Mouse (Mus musculus): ENCODE data around the gene Rab5b.
"Not testable (repeated sequence)": the region's sequence is repeated elsewhere in the genome, so short reads cannot be mapped to it uniquely, and the experiment has no call there.

Rab5b gene

DNA sequence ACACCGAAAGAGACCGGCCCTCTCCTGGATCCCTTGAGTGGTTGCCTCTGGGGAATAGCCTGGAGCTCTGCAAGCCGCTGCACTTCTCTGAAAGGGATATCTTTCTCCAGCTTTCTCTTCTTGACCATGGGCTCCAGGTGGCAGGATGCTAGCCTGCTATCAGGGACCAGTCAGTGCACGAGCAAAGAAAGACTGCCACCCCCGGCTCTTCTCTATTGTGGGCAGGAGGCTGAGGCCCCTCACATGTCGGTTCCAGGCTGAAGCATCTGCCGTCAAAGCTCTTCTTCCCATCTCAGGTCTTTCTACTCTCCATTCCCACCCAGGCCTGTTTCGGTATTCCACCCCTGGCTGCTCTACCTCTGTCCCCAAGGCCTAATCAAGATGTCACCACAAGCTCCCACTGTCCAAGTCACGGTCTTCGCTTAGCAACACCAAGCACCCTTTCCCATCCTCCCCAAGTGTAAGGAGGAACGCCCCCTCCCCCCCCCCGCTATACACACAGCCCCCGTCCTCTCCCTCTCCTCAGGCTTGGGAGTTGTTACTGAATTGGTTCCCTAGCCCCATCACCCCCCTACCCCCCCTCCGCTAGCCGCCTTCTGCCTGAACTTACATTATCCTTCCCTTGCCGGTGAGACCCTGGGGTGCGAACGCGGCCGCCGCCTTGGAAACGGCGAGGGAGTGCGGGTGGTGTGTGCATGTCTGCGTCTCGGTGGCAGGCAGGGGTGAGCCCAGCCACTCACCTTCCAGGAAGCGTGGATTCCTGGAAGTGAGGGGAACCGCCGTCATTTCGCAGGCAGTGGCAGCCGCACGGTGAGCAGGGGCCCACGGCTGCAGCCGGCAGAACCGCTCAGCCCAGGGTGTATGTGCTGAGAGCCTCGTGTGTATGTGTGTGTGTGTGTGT, 50.7 kb downstream of the Rab5b start, which contains the start of gene Ikzf4:
TSS of gene Ikzf4 (minus strand) at position 881 of the 901 bp plus-strand sequence.
- DNase-seq (ENCODE audit: extremely low read depth, low read depth, low spot score): no peak

DNA sequence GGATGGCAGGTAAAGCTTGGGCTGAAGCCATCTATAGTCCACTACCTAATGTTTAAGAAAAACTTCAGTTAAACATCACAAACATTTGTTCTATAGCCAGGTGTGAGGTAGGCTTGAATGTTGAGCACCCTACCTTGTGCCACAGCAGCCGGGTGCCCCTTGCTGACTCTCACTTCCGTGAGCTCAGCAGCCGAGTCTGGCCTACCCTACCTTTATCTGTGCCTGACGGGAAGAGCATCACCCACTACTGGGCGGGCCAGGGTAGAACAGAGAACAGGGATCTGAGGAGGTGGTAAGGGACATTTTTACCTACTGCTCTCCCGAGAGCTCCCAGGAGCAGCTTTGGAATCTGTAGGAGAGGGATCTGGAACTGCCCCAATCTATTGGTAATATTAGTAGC, 53.3 kb downstream of the Rab5b start:
- no peak for DNase-seq (ENCODE audit: extremely low read depth, low read depth, low spot score)

DNA sequence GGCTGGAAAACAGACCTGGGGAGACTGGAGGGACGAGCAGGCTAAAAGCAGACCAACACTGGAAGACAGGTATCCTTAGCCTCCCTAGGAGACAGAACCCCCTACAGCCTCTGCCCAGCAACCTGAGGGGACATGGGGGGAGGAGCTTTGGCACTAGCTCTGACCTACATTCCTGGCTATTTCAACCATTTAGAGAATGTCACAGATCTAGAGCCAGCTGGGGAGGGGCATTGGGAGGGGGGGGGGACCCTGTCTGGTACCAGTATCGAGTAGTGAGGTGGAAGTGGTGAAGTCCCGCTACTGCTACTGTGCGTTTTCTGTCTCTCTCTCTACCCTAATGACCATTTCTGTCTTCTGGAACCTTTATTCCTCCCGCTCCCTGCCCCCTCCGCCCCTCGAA, 54.2 kb downstream of the Rab5b start:
- no peak for DNase-seq (ENCODE audit: extremely low read depth, low read depth, low spot score)

DNA sequence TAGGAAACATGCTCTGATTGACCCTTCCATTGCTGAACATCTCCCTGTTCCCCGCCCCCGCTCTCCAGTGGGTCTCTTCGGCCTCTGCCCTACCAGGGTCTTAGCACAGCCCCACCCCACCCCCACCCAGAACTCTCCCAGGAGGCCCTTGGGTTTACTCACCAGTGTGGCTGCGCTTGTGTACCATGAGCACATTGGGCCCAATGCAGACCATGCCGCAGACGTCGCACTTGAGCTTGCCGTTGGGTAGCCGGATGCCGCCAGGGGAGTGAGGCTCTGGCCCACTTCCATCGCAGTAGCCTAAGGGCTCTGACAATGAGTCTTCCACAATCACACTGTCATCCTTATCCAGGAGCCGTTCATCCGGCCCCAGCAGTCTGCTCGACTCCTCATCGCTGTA, 55.2 kb downstream of the Rab5b start:
- DNase-seq (ENCODE audit: extremely low read depth, low read depth, low spot score): no peak

DNA sequence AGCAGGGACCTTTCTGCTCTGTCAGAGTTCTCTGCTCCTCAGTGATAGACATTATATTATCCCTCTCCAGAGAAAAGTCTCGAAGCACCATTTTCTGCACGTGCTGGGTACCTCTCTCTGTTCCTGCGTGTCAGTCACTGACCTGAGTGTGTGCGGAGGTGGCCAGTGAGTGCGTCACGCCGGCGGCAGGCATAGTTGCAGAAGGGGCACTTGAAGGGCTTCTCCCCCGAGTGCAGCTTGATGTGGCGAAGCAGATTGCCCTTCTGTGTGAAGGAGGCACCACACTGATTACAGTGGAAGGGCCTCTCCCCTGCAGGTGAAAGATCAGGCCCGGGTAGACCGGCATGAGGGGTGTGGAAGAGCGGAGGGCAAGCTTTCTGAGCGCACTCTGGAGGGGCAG, 56.1 kb downstream of the Rab5b start:
- DNase-seq (ENCODE audit: extremely low read depth, low read depth, low spot score): no peak

DNA sequence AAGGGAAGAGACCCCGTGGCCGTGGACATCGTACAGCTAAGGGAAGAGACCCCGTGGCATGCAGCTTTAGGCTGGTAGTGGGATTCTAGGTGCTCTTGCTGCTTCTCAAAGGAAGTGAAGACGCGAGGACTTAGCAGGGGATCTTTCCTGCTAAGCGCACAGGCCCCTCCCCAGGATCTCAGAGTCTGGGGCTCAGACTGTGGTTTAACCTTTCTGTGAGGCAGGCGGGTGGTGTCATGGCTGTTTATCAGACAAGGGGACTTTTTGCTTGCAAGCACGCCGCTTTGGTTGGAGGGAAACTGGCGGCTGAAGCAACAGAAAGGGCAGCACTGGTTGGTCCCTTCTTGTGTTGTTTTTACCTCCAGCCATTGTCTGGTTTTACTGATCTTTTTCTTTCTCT, 59.1 kb downstream of the Rab5b start:
- DNase-seq (ENCODE audit: extremely low read depth, low read depth, low spot score): no peak

DNA sequence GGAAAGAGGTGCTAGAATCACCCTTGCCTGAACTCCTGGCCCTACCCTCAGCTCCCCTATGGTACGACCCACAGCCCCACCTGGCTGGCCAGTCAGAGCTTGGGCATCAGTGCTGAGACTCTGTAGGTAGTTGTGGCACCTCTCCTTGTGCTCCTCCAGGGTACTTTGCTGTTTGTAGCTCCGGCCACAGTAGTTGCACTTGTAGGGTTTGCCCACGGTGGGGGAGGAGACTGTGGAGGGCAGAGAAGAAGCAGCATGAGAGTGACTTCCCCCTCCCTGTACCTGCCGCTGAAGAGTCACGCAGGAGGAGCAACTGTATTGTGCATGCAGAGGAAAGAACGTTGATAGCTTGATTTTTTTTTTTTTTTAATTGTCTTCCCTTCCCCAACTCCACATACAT, 59.5 kb downstream of the Rab5b start:
- DNase-seq (ENCODE audit: extremely low read depth, low read depth, low spot score): no peak

DNA sequence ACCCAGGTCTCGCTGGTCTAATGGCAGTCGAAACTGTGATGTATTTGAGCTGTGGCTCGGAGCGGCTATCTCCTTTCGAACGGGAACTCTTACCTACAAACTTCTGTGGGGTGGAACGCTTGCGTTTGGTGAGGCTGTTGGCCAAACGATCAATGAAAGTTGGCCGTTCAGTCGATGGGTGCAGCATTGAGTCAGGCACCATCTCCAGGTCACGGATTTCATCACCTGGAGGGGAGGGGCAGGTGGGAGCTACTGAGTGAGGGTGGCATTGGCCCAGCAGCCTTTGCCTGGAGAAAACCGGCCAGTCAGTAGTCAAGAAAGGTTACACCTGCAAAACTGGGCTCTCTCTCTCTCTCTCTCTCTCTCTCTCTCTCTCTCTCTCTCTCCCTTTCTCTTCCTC, 60.4 kb downstream of the Rab5b start:
- DNase-seq (ENCODE audit: extremely low read depth, low read depth, low spot score): no peak

DNA sequence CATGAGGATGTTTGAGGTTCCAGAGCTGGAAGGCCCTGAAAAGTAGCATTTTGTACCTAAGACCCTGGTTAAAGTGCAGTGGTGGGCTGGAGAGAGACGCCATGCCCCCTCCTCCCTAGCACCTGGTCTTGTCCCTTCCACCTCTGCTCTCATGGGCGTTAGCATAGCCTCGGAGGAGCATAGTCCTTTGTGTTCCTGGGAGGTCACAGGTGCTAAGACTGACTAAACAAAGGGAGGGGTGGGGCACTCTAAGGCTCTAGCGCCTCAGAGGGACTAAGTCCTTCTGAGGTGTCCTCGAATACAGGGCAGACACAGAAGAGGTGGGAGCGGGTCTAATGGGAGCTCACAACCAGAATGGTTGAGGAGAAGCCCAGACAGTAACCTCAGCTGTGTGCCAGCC, 64.5 kb downstream of the Rab5b start:
- no peak for DNase-seq (ENCODE audit: extremely low read depth, low read depth, low spot score)

DNA sequence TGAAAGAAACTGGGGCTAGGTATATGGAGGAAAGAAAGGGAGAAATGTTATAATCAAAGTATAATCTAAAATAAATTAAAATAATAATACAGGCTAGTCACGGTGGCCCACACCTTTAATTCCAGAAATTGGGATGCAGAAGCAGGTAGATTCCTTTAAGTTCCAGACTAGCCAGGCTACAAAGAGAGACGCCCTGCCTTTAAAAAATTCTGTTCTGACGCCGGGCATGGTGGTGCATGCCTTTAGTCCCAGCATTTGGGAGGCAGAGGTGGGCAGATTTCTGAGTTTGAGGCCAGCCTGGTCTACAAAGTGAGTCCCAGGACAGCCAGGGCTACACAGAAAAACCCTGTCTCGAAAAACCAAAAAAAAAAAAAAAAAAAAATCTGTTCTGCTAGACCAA, 65.8 kb downstream of the Rab5b start:
- not testable (repeated sequence) for DNase-seq (ENCODE audit: extremely low read depth, low read depth, low spot score)

DNA sequence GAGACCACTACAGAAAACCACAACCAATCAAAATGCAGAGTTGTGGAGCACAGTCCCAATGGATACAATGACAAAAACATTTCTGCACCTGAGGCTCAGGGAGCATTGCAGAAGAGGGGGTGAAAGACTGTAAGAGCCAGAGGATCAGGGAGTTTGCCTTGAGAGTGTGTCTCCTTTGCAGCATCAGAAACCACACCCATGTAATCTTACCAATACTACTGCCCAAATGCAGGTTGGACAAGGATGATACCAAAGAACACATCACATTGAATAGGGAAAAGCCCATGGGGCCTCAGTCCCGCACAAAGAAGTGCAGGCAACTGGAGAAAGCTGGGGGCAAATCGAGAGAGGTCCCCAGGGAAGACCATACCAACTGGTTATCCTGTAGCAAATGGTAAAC, 66.3 kb downstream of the Rab5b start:
- DNase-seq (ENCODE audit: extremely low read depth, low read depth, low spot score): no peak

DNA sequence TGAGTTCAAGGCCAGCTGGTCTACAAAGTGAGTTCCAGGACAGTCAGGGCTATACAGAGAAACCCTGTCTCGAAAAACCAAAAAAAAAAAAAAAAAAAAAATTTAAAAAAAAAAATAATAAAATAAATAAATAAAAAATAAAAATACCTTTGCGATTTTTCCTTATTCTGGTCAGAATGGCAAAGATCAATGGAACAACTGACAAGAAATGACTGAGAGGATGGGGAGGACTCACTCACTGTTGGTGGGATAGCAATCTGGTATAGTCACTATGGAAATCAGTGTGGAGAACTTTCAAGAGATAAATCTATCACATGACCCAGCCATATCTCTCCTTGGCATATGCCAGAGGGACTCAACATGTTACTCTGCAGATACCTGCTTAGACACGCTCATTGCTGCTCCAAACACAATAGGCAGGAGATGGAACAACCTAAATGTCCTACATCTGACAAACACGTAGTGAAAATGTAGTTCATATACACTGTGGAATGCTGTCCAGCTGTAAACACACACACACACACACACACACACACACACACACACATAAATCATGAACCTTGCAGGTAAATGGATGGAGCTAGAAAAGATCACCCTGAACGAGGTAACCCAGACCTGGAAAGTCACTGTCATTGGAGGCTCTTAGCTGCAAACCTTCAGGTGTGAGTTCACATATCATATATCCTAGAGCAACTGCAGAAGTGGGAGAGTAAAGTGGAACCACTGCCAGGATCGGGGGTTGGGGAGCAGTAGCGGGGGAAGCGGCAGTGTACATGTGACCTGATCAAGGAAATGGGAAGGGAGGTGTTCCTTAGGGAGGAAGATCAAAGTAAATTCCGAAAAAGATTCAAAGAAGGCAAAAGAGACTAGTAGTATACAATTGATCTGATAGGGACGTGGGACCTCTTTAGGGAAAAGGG, 68.4 kb downstream of the Rab5b start:
- DNase-seq (ENCODE audit: extremely low read depth, low read depth, low spot score): no peak

Measured in fat pad, adult 2 months (tissue).